Mouse (Mus musculus) c-Kit-positive CD71-positive TER-119-negative erythroid progenitor cells, embryonic 14.5 days (primary cell): ENCODE measurements around the gene Ccnt1.
"Not testable (repeated sequence)": the region's sequence is repeated elsewhere in the genome, so short reads cannot be mapped to it uniquely, and the experiment has no call there.

Experiments
- DNase-seq: peaks from one replicate; pipeline ENCODE4 v3.0.0-alpha.2; 2013; ENCODE audit warnings: low read depth

The Ccnt1 gene

DNA sequence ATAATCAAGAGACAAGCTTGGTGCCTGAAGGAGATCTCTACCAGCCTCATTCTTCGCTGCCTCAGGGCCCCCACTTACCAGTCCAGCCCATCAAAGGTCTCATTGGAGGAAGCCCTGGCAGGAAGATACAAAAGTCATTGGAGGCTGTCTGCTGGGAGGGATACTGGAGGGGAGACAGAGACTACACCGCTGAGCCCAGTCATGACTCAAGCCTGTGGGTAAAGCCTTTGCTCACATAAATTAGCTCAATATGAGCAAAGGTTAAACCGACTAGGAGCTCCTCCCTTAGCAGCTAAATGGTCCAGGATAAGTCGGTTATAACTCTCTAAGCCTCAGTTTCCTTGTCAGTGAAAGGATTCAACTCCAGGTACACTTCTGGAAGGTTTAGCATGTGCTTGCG is 24.3 kb upstream of the Ccnt1 start:
- no peak for DNase-seq

DNA sequence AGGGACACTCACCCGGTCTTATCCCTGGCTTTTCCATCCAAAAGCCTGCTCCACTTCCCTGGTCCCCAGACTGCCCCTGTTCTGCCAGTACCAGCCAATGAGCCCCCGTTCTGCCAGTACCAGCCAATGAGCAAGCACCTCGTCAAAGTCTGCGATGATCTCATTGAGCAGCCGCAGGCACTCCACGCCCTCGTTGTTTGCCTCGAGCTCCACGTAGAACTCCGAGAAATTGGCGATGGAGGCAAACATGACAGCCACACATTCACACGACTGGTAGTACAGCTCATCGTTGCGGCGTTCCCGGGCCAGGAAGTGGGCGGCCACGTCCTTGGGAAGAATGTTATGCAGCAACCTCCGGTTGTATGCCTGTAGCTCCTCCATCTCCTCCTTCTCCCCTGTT is 23.5 kb upstream of the Ccnt1 start:
- DNase-seq: no peak

DNA sequence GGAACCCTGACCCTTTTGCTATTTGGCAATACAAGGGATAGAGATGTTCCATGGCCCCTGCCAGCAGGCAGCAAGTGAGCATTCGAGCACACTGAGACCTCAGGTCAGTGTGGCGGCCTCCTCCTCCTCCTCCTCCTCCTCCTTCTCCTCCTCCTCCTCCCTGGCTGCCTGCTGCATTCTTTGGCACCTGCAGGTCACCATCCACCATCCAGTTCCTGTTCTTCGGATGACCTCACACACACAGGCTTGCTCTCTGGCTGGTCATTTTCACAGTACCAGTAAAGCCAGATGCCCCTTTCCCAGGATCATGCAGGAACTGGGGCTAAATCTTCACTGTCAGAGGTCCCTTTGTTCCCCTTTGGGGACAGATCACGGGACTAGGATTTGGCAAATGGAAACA is 20.7 kb upstream of the Ccnt1 start:
- DNase-seq: no peak

DNA sequence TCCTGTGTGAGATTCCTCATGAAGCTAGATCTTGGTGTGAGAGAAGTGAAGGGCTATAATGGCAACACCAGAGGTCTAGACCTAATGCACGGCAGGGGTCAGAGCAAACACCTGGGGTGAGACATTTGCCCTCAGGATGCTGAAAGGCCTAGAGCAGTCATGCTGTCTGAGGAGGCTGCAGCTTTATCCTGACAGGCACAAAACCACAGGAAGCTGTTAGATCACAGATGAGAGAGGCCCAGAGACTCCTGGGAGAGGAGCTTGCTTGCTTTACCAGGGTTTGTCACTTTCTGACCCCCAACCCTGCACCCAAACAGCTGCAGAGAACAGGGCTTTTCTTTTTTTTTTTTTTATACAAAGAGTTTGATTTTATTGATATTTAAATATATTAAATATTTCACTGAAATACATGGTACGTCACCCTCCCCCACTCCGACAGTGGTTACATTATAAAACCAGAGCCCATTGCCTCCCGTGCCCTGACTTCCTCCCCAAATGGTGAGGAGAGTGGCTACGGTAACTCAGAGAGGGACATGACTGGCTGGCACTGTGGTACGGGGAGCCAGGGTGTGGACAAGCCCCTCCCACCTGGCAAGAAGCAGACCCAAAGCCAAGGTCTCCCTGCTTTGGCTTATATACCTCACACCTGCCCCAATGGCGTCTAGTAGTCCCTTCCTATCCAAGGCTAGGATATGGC is 19.1 kb upstream of the Ccnt1 start:
- DNase-seq: no peak

DNA sequence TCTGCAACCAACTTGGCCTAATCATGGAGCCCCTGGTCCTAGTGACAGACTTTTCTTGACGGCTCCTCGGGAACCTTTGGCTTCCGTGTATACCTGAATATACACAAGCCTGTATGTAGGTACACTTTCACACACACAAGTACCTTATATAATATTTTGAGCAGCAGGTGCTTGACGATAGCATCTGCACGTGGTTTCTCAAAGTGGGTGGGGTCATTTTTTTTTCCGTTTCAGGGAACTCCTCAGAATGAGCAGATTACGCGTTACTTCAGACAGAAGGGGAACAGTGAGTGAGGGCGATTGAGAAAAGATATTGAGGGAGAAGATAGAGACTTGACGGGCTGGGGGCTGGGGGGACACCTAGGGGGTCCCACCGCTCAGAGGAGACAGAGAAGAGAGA is 17.0 kb upstream of the Ccnt1 start:
- no peak for DNase-seq

DNA sequence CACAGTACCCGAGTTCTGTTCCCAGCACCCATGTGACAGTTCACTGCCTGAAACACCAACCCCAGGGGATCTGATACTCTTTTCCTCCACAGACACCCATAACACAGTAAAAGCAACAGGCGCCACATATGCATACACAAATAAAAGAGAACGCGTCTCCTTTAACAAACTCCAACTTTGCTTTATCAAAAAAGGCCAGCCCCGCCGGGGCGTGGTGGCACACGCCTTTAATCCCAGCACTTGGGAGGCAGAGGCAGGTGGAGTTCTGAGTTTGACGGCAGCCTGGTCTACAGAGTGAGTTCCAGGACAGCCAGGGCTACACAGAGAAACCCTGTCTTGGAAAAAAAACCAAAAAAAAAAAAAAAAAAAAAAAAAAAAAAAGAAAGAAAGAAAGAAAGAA is 15.4 kb upstream of the Ccnt1 start:
- DNase-seq: not testable (repeated sequence)

DNA sequence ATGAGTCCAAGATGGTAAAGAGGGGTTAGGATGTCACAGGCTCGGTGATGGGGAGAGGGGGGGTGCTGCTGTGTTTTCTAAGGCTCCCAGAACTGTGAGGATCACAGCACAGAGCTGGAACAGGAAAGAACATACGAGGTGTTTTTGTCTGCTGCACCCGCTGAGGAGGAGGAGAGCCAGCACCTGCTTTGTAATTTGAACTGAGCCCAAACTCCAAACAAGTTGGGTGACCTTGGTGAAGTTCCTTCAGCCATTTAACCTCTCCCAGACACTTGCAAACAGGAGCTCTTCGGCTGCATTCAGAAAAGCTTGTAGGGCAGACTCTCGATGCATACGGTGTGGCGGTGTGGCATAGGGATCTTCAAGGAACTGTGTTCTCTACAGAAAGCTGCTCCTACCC is 14.7 kb upstream of the Ccnt1 start:
- DNase-seq: no peak

DNA sequence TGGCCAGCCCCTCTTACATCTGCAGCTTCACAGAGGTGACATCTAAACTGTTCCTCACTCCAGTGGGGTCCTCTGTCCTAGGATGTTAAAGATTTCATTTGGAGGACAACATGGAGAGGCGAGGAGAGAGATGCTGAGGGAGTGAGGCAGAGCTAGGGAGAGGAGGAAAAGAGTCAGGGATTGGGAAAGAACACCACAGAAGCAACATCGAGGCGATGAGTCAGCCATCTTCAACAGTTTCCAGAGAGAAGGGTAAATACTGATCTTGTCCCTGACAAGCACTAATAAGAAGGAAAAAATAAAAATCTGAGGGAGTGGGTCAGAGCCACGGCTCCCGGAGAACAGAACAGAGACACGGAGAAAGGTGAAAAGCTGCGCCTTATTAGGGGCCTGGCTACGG is 12.3 kb upstream of the Ccnt1 start:
- DNase-seq: no peak

DNA sequence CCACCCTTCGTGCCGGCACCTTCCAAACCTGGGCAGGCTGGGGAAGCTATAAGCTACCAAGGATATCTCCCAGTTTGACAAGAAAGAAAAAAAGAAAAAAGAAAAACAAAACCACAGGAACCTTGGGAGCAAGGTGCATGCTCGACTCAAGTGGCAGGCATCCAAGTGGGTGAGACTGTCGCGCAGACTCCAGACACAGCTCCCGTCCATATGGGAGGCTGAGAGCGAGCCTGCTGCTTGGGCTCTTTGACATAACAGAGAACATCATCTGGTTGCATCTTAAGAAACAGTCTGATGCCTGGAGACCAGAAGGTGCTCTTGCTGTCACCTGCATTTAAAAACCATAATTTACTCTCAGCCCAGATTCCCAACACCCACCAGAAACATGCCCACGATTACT is 11.7 kb upstream of the Ccnt1 start:
- DNase-seq: no peak

DNA sequence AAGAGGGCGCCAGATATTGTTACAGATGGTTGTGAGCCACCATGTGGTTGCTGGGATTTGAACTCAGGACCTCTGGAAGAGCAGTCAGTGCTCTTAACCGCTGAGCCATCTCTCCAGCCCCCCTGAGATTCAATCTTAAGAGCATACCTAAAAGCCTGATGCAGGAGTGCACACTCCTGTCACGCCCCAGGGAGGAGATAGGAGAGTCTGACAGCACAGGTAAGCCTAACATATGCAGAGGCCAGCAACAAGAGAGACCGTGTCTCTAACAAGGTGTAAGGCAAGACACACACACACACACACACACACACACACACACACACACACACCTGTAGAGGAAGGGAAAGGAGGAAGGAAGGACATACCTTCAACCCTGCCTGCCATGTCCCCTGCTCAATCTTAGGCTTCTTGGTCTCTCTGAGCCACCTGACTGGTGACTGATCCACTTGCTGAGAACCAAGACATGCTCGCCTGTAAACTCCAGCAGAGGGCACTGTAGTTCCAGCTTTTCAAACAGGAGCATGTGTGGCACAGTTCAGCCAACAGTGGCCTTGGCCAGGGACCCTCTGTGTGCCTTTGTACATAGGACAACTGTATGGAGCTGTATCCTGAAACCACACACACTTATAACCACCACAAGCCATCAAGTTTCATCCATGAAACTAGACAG is 9.2 kb upstream of the Ccnt1 start:
- DNase-seq: peak; percentile 83

DNA sequence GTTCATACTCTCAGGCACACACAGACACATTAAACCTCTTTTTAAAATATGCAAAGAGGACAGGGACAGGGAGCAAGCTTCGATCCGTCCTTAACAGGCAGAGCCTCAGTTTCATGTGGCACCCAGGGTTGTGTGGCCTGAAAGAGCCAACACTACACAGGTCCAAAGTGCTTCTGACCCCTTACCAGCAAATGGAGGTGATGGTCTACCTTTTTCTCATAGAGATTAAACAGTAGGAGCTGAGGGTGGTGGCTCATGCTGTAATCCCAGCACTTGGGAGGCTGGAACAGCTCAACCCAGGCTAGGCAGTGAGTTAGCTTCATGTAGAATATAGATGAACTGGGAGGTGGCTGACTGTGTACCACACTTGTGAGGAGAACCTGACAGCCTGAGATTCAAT is 8.6 kb upstream of the Ccnt1 start:
- DNase-seq: no peak

DNA sequence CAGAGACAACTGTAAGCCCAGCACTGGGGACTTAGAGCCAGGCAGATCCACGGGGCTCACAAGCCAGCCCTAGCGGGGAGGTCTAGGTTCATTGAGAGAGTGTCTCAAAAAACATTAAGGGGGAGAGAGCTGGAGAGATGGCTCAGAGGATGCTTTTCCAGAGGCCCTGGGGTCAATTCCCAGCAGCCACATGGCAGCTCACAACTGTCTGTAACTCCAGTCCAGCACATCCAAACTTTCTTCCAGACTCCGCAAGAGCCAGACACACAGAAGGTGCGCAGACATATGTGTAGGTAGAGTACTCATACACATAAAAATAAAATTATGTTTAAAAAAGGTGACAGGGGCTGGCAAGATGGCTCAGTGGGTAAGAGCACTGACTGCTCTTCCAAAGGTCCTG is 2.6 kb upstream of the Ccnt1 start:
- no peak for DNase-seq

DNA sequence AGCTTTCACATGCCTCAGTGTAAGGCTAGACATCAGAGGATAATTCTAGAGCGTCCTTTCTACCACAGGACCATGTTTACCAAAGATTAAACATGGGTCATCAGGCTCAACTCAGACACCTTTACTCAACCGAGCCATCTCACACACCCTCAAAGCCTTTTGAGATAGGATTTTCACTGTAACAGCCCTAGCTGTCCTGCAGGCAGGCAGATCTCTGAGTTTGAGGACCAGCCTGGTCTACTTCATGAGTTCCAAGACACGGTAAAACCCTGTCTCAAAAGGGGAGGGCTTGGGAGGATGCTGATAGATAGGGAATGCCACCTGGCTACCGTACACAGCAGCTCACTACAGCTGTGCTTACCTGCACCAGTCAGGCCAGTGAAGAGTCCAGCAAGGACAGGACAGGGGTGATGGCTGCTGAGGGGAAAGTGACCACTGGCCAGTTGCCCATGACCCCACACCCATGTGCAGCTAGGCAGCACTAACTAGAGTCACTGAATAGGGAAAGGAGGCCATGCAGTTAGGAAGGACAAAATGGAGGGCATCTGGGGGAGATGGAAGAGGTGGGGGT is 843 bp downstream of the Ccnt1 start:
- DNase-seq: no peak

DNA sequence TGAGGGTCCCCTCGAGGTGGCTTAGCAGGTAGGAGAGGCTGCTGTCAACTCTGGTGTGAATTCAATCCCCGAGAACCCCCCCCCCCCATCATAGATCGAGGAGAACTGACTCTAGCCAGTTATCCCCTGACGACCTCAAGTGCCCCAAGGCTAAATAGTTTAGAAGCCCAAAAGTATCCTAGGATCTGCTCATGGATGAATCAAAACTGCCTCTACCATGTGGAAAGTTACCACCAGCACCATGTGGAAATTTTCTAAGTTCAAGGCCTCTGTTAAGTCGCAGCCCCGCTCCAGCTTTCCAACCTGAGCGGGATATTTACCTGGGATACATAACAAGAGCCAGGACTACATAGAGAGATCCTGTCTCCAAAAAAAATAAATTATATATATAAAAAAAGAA is 1.5 kb downstream of the Ccnt1 start:
- DNase-seq: no peak

DNA sequence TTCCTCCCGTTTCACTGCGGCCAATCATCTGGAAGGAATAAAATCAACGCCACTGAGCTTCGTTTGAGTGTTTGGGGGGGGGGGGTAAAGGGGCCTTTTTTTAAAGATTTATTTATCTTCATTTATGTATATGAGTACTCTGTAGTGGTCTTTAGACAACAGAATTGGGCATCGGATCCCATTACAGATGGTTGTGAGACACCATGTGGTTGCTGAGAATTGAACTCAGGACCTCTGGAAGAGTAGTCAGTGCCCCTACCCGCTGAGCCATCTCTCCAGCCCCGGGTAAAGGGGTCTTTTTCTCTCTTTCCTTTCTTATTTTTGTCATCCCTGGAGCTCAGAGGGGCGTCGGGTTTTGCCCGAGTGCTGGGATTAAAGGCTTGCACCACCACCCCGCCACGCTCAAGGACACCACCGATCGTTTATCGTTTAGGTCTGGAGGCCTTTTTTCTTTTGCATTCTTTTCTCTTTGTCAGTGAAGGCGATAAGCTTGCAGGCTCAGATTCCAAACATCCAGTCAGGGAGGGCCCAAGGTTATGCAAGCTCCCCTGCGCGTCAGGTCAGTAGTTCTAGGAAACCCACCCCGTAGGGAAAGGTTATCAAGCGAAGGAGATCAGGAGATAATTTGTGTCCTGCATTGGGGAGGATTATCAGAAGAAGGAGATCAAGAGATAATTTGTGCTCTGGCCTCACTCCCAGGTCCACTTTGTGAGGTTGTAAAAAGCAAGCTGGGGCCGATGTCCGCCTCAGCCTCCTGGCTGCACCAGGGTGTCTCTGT is 2.3 kb downstream of the Ccnt1 start:
- DNase-seq: peak; percentile 21

DNA sequence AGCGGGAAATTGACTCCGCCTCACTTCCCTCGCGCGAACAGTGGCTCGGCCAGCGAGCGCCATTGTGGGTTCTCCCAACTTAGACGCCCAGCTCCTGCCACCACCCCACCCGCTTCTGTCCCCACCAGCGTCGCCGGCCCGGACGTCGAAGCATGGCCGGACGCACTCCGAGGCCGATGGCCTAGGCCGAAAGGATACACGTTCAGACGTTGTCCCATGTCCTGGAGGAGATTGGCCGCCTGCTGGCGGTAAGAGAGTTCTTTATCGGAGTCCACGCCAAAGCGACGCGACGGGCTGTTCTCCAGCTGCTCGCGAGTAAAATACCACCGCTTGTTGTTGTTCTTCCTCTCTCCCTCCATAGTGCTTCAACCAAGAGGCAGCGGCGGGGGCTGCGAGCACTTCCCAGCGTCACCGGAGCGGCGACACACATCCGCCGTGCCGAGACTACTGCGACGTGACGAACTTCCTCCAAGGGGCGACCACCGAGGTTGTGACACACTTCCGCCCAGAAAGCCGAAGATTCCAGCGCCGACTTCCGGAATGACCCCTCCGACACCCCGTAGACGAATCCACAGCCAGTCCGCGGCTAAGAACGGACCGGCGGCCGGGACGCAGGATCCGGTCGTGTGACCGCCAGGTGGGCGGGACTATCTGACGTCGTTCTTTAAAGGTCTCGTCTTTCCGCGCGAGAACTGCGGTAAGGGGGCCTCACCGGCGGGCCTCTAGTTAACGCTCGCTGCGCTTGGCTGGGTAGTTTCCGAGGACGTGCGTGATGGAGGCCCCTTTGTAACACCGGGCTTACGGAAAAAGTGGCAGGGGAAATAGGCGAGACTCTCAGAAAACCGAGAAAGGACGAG is 3.2 kb downstream of the Ccnt1 start:
- peak; percentile 99 for DNase-seq

DNA sequence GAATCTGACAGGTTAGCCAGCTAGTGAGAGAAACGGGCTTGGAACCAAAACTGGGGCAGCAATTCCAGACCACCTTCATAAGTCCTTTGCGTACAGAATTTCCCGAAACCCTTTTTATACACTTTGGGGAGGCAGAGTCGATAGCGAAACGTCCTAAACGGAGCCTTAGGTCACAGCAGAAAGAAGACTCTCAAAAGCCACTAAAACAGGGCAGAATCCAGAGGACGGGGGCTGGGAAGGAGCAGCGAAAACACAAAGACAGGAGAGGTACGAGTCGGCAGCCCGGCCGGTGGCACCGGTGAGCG is 3.8 kb downstream of the Ccnt1 start:
- no peak for DNase-seq

DNA sequence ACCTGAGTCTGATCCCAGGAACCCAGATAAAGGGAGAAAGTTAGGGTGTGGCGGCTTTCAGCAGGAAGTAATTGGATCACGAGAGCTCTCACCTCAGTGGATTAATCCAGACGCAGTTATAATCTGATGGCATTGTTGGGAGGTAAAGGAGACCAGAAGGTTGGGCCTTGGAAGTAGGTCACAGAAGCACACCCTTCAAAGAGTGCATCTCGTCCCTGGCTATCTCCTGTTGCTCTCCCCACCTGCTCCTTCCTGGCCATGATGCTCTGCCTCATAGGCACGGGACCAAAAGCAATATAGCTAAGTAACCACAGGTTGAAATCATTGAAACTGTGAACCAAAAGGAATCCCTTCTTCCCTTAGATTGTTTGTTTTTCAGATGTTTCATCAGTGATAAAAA is 13.5 kb downstream of the Ccnt1 start:
- DNase-seq: no peak

DNA sequence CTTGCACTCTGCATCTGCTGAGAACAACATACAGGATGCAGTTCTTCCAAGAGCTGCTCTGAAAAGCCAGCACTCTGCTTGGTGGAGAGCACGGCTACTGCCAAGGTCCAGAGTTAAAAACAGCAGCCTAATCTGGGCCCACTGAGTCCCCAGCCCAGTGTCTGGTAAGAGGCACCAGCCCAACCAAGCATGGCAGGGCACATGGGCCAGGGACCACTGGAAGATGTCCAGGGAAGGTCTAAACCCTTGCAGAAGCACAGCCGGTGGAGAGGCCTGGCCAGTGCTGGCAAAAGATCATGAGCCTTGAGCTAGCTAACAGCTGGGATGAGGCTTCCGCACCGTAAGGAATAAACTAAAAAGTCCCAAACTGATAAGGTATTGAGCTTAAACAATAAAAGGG is 14.8 kb downstream of the Ccnt1 start:
- no peak for DNase-seq

DNA sequence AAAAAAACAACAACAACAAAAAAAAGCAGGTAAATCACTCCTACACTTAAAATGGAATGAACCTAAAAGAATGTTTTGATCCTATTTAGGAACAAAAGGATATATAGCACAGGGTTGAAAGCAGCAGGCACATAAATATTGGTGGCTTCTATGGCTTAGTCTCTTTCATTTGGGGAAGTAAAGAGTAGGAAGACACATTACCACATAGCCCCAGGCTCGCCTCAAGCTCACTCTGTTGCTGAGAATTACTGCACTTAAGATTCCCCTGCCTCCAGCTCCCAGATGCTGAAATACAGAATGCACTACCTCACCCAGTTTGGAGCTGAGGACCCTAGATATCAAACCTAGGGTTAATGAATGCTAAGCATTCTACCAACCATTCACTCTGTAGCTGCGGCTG is 18.0 kb downstream of the Ccnt1 start:
- no peak for DNase-seq

DNA sequence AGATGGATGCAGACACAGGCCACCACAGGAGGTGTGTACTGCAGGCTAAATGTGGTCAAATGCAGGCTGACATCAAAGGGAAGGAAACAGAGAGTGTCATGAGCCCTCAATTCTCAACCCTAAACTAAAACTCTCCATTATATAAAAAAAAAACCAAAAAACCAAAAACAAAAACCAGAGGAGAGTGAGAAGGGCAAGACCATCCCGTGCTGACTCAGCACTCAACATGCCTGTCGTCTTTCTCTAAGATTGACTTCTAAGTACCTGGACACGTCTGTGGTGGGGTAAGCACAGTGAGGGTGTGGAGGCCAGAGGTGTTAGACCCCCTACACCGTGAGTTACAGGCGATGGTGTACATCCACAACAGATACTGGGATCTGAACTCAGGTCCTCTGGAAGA is 23.9 kb downstream of the Ccnt1 start:
- no peak for DNase-seq

DNA sequence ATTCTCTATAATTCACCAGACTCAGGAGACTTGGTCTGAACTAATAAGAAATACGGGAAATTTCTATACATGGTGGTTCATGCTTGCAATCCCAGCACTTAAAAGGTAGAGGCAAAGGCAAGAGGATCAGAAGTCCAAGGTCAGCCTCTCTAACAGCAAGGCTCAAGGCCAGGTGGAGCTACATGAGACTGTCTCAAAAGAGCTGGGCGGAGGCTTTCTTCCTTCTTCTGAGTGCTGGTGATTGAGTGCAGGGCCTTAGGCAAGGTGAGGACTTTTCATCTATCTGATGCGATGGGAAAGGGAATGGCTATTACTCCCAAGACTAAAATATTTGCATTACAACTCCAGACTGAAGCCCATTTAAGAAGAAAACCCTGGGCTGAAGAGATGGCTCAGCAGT is 25.6 kb downstream of the Ccnt1 start:
- DNase-seq: no peak
